Mouse (Mus musculus): ENCODE measurements around the gene Gm34302.
"Not testable (repeated sequence)": the region's sequence is repeated elsewhere in the genome, so short reads cannot be mapped to it uniquely, and the experiment has no call there.

Gene Gm34302

GRCm38 (mm10) chr3:63483726-63484125 is at the start of gene Gm34302:
TSS of gene Gm34302 (minus strand) at chr3:63483879.
- in situ Hi-C loops (cut with MboI; ENCODE audit: low pct_unique_long_range_greater_than_20kb in 1 of 2, low sequenced_read_pairs in 2 of 2, unreplicated experiment in 1 of 2): no loop called here

GRCm38 (mm10) chr3:63531847-63532246 is 48.2 kb upstream of the Gm34302 start:
- in situ Hi-C loops (cut with MboI; ENCODE audit: low pct_unique_long_range_greater_than_20kb in 1 of 2, low sequenced_read_pairs in 2 of 2, unreplicated experiment in 1 of 2): no loop called here

- in situ Hi-C loops (cut with MboI; ENCODE audit: low pct_unique_long_range_greater_than_20kb in 1 of 2, low sequenced_read_pairs in 2 of 2, unreplicated experiment in 1 of 2): no loop called here
Measured at GRCm38 (mm10) chr3:63517681-63518080, 34.0 kb upstream of the Gm34302 start.

- in situ Hi-C loops (cut with MboI; ENCODE audit: low pct_unique_long_range_greater_than_20kb in 1 of 2, low sequenced_read_pairs in 2 of 2, unreplicated experiment in 1 of 2): not testable (repeated sequence)
Measured at GRCm38 (mm10) chr3:63516279-63516678, 32.6 kb upstream of the Gm34302 start.

GRCm38 (mm10) chr3:63511316-63511715 is 27.6 kb upstream of the Gm34302 start:
- in situ Hi-C loops (cut with MboI; ENCODE audit: low pct_unique_long_range_greater_than_20kb in 1 of 2, low sequenced_read_pairs in 2 of 2, unreplicated experiment in 1 of 2): no loop called here

- in situ Hi-C loops (cut with MboI; ENCODE audit: low pct_unique_long_range_greater_than_20kb in 1 of 2, low sequenced_read_pairs in 2 of 2, unreplicated experiment in 1 of 2): no loop called here
Measured at GRCm38 (mm10) chr3:63509484-63509883, 25.8 kb upstream of the Gm34302 start.

GRCm38 (mm10) chr3:63508924-63509323 is 25.2 kb upstream of the Gm34302 start:
- in situ Hi-C loops (cut with MboI; ENCODE audit: low pct_unique_long_range_greater_than_20kb in 1 of 2, low sequenced_read_pairs in 2 of 2, unreplicated experiment in 1 of 2): no loop called here

GRCm38 (mm10) chr3:63504433-63504832 is 20.8 kb upstream of the Gm34302 start:
- in situ Hi-C loops (cut with MboI; ENCODE audit: low pct_unique_long_range_greater_than_20kb in 1 of 2, low sequenced_read_pairs in 2 of 2, unreplicated experiment in 1 of 2): no loop called here

- in situ Hi-C loops (cut with MboI; ENCODE audit: low pct_unique_long_range_greater_than_20kb in 1 of 2, low sequenced_read_pairs in 2 of 2, unreplicated experiment in 1 of 2): no loop called here
Measured at GRCm38 (mm10) chr3:63494625-63495382, 11.1 kb upstream of the Gm34302 start.

GRCm38 (mm10) chr3:63493563-63493962 is 9.9 kb upstream of the Gm34302 start:
- in situ Hi-C loops (cut with MboI; ENCODE audit: low pct_unique_long_range_greater_than_20kb in 1 of 2, low sequenced_read_pairs in 2 of 2, unreplicated experiment in 1 of 2): no loop called here

GRCm38 (mm10) chr3:63440426-63441125 is 43.1 kb downstream of the Gm34302 start:
- in situ Hi-C loops (cut with MboI; ENCODE audit: low pct_unique_long_range_greater_than_20kb in 1 of 2, low sequenced_read_pairs in 2 of 2, unreplicated experiment in 1 of 2): no loop called here

GRCm38 (mm10) chr3:63439738-63440137 is 43.9 kb downstream of the Gm34302 start:
- in situ Hi-C loops (cut with MboI; ENCODE audit: low pct_unique_long_range_greater_than_20kb in 1 of 2, low sequenced_read_pairs in 2 of 2, unreplicated experiment in 1 of 2): no loop called here

- in situ Hi-C loops (cut with MboI; ENCODE audit: low pct_unique_long_range_greater_than_20kb in 1 of 2, low sequenced_read_pairs in 2 of 2, unreplicated experiment in 1 of 2): no loop called here
Measured at GRCm38 (mm10) chr3:63438898-63439297, 44.8 kb downstream of the Gm34302 start.
